Mouse (Mus musculus) embryo, embryonic 11.5 days (tissue): ENCODE measurements around the gene Sppl3.

ENCODE experiments used
- DNase-seq: peaks from one replicate; pipeline ENCODE4 v3.0.0-alpha.2; 2012; ENCODE audit warnings: low read depth, low spot score

Sppl3 gene

GRCm38 (mm10) chr5:115037099-115037498, 26.2 kb downstream of the Sppl3 start:
- DNase-seq: no peak

DNA sequence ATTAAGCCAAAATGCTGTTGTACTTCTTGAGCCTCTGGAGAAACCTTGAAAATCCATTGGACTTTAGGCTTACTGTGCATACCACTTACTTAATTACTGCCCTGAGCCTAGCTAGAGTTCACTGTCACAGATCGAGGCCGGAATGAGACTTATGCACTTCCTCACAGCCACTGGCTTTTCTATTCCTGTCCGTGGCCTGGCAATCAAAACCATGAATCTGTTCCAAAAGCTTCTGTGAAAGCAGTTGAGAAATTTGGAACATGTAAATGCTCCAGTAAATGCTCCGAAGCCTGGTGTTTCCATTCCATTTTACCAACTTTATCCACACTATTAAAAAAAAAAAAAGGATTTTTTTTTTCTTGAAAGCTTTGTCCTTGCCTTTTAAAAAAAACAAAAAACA, 29.8 kb downstream of the Sppl3 start:
- DNase-seq: no peak

DNA sequence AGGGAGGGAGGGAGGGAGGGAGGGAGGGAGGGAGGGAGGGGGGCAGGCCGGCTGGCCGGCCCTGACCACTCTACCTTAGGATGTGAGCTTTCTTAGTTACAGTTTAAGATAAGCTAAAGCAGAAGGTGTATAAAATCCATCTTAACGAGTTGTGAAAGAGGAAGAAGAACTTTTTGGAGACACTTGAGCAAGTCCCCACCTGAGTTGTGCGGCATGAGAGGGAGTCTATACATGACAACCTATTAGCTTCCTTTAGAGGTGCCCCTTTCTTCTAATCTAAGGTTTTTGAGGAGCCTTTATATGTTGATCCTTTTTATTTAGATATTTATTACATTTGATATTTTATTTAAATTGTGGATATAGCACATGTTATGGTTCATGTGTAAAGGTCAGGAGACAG, 32.7 kb downstream of the Sppl3 start:
- DNase-seq: no peak

DNA sequence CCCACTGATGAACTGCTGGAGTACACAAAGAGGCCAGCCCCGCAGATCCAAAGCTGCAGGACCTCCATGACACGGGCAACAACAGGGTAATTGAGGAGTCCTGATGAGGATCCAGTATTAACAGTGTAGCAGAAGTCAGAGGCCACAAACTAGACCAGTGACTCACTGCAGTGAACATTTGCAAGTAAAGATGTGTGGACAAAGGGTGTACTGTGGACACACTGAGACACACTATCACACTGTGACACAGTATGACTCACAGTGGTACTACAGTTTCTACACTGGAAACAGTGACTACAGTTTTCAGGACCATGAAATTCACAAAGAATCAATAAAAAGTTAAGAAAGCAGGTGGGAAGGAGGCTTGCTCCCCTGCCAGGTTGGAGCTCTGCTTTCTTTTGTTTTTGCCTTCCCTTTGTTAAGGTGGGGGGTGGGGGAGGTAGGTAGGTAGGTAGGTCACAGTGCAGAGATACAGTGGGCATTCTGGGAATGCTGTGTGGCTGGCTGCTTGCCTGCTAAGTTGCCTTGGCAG, 34.3 kb downstream of the Sppl3 start:
- DNase-seq: no peak

DNA sequence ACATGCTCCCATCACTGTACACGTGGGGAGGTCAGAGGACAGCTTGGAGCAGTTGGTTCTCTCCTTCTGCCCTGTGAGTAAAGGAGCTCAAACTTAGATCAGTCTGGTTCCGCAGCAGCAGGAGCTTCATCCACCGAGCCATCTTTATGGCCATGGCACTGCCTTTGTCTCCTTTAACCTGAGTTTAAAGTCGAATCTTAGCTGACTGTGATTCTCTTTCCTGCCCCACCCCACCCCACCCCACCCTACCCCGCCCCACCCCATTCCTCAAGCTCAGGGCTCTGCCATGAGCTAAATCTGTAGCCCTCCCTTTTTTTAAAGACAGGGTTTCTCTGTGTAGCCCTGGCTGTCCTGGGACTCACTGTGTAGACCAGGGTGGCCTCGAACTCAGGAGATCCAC, 38.8 kb downstream of the Sppl3 start:
- no peak for DNase-seq

GRCm38 (mm10) chr5:115050776-115051175, 39.8 kb downstream of the Sppl3 start:
- DNase-seq: no peak

- DNase-seq: no peak
Observed at GRCm38 (mm10) chr5:115052546-115052945, 41.6 kb downstream of the Sppl3 start.

DNA sequence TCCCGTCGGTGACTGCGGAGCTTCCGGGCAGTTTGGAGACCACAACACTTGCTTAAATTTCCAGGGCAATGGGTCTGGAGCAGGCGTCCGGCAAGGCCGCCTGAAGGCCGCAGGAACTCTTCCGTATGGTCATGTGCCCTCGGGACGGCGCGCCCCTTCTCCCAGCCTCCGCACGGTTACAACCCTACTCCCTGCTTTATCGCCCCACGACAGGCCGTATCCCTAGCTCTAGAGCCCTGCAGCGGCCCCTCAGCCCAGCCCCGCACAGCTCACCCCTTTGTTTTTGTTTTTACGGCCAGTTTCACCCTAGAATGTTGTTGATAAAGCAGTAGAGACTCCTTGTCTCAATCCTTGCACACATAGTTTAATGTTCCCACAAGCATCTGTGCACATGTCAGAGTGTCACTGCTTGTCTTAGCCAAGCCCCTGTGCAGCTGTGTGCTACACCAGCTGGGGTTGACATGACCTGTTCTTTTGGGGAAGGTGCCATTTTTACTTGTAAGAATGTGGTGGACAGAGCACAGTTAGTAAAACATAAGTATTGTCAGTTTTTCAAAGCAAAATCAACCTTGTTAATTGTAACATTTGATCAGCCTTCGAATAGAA, 43.0 kb downstream of the Sppl3 start:
- no peak for DNase-seq

DNA sequence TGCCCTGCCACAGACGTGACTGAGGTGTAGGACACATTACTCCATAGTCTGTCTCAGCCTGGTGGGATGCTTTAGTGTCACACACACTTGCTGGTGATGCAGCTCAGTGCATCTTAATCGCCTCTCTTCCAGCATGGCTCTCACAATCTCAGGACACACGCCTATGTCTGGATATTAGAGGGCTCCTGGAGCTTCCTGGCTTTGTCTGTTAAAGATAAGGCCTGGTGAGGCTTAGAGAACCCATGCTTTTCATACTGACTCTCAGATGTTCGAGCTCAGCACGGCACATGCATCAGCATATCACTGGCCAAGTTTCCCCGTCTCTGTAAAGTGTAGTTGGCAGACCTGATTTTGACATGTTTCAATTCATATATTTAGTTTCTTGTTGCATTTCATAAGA, 44.5 kb downstream of the Sppl3 start:
- DNase-seq: no peak

- no peak for DNase-seq
Observed at GRCm38 (mm10) chr5:115057153-115057552, 46.2 kb downstream of the Sppl3 start.

DNA sequence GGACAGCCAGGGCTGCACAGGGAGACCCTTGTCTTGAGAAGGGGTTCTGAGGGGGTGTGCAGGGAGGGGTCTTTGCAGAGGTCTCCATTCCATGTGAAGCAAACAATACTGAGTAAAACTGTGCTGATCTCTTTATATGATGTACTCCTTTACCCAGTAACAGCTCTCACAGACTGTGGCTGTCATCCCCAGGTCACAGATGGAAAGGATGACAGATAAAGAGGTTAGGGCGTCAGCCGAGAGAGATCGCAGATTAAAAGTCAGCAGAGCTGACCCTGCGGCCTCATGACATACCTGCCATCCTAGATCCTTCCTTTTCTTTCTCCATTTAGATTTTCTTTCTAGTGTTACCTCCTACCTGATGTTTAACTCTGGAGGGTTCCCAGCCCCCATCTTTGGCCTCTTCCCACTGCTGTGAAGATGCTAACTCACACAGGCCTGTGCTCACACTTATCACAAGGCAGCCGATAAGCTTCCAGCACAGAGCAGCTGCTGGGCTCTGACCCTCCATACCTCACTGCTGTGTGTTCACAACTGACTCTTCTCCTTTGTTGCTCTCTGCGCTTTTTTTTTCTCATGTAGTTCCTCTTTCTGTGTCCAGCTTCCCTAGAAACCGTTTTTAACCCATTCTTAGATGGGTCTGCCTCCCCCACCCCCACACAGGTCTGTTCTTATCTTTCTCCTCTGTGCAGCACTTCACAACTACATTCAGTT, 47.8 kb downstream of the Sppl3 start:
- no peak for DNase-seq

DNA sequence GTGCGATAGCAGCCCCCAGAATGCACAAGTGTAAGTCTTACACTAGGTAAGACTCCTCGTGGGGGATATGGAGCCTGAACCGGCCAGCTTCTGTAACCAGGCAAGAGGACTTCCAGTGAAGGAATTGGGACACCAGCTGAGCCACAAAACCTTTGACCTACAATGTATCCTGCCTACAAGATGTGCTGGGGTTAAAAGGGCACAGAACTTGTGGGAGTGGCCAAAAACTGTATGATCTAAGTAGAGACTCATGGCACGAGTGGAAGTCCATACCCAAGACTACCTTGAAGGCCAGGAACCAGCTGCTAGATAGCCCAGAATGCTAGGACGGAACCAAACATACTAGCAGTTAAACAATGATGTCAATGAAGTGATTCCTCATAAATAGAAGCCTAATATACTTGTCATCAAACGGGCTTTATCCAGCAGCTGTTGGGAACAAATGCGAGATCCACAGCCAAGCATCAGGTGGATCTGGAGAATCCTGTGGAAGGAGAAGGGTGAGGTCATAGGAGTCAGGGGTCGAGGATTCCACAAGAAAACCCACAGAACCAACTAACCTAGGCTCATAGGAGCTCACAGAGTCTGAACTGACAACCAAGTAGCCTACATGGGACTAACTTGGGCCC, 49.2 kb downstream of the Sppl3 start:
- no peak for DNase-seq

- no peak for DNase-seq
Observed at GRCm38 (mm10) chr5:115060977-115061376, 50.0 kb downstream of the Sppl3 start.

DNA sequence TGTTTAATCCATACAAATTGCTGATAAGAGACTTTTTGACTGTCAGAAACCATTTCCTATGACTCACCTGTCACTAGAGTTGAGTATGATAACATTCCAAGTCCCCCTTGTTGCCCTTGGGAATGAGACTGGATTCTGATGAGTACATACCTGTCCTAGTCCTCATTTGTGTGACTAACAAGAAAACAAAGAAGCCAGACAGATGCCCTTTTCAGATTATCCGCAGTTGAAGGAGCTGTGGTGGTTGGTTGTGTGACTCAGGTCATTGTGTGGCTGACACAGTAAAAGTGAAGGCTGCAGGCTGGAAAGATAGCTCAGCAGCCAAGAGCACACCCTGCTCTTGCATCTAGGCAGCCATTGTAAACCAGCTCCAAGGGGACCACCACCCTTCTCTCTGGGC, 51.6 kb downstream of the Sppl3 start:
- DNase-seq: no peak

- DNase-seq: no peak
Observed at GRCm38 (mm10) chr5:115063391-115063790, 52.5 kb downstream of the Sppl3 start.

DNA sequence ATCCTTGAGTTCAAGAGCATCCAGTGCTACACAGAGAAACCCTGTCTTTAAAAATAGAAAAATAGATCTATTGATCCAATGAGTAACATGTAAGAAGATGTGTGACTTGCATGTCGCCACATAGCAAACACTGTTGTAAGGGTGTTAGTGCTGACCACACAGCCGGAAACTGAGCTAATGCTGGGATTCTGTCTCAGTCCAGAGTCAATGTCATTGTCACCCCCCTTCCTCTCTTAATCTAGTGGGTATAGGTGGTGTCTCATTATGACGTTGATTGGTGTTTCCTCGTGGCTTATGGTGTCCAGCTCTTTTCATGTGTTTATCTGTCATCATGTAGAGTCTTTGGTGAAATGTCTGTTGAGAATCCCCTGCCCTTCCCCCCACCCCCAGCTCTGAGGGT, 55.3 kb downstream of the Sppl3 start:
- DNase-seq: no peak

DNA sequence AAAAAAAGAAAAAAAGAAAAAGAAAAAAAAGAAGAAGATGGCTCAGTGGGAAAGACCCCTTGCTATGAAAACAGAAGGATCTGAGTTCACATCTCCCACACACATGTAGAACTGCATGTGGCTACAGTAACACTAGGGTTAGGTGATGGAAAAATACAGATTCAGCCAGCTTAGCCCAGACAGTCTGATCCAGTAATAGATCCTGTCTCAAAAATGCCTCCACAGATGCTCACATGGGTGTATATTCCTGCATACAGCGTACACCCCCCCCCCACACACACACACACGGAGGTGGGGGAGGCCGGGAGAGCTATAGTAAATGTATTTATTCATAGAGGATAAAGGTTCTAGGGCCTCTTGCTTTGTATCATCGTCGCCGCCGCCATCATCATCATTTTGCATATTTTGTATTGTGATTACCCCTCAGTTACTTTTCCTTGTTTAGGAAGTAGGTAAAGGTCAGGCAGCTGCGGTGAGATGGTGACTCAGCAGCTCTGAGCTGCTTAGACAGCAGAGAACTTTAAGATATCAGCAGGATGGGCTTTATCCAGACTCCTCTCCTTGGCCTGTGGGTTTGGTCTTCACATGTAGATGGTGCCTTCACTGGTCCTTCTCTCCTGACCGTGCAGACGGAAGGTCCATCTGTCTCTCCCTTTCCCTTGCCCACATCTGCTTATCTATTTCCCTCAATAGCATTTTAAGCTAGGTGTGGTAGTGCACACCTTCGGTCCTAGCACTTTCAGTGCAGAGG, 57.9 kb downstream of the Sppl3 start:
- no peak for DNase-seq

GRCm38 (mm10) chr5:115069611-115070010, 58.7 kb downstream of the Sppl3 start:
- DNase-seq: no peak

- DNase-seq: no peak
Observed at GRCm38 (mm10) chr5:115070457-115070856, 59.5 kb downstream of the Sppl3 start.

GRCm38 (mm10) chr5:115071096-115071901, 60.4 kb downstream of the Sppl3 start:
- DNase-seq: no peak

DNA sequence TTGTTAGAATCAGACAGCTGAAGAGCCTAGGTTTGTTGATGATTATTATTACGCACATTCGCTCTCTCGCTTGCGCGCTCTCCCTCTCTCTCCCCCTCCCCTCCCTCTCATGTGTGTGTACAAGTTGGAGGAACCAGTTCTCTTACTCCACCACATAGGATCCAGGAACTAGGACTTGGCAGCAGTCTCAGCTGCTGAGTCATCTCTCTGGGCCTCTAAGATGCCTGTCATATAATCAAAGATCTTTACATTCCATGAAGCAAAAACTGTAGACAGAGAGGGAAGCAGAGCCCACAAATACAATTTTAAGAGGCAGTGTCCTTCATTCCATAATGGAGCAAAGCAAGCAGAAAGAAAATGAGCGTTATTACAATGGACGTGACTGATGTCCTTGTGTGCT, 61.2 kb downstream of the Sppl3 start:
- no peak for DNase-seq
